Mouse (Mus musculus) megakaryocyte, embryonic 14.5 days (primary cell): ENCODE measurements around the gene Nav1. TPM values are rescaled to one million over a fixed set of nuclear protein-coding genes. Genes with fewer than 3 reads are reported as not detected.

ENCODE experiments used
- H3K27me3 ChIP-seq: replicated peaks from 2 replicates; pipeline ENCODE3; 2012; ENCODE audit warnings: inconsistent platforms
- H3K36me3 ChIP-seq: replicated peaks from 2 replicates; pipeline ENCODE3; 2012; ENCODE audit warnings: low read length, inconsistent platforms, mixed read lengths
- H3K4me1 ChIP-seq: 2 replicates; pipeline ENCODE4 v1.6.1; 2012; ENCODE audit warnings: inconsistent platforms
- H3K4me3 ChIP-seq: replicated peaks from 2 replicates; pipeline ENCODE3; 2012; ENCODE audit warnings: moderate library complexity, mild to moderate bottlenecking, inconsistent platforms
- H3K9me3 ChIP-seq: 2 replicates; pipeline ENCODE4 v1.6.1; 2012; ENCODE audit warnings: inconsistent platforms
- FLI1 ChIP-seq: IDR thresholded peaks from 2 replicates; pipeline ENCODE4 v1.6.1; 2012; ENCODE audit warnings: low read length, inconsistent platforms, mixed read lengths
- GATA1 ChIP-seq: IDR thresholded peaks from 3 replicates; pipeline ENCODE4 v1.6.1; 2012; ENCODE audit warnings: mixed read lengths, low read length, inconsistent platforms, borderline replicate concordance
- polyA plus RNA-seq: library from polyadenylated mRNA; stranded (reverse); fragments of >175 nt; gene quantifications from 2 replicates; pipeline ENCODE4 v1.2.3, GENCODE M21; 2012; ENCODE audit warnings: low replicate concordance; ENCODE audit not compliant: insufficient read depth

Nav1 gene
- polyA plus RNA-seq, 1 experiment: 13.4 TPM

GRCm38 (mm10) chr1:135603121-135603870 is 3.8 kb downstream of the Nav1 start:
- TF ChIP-seq FLI1 (no peak), GATA1 (no peak)
- Histone ChIP-seq H3K4me3 (no peak overlapping the region), H3K27me3 (no peaks in the 10 kb centered on the region), H3K9me3 (no peaks in the 10 kb centered on the region), H3K36me3 (peaks cover 96% of the 10 kb centered on the region), H3K4me1 (peaks cover 20% of the 10 kb centered on the region)

GRCm38 (mm10) chr1:135600023-135601005 is 6.8 kb downstream of the Nav1 start:
- Histone ChIP-seq H3K4me1 (peaks cover 19% of the 10 kb centered on the region), H3K4me3 (no peak overlapping the region), H3K36me3 (peaks cover 97% of the 10 kb centered on the region), H3K9me3 (no peaks in the 10 kb centered on the region), H3K27me3 (no peaks in the 10 kb centered on the region)
- TF ChIP-seq FLI1 (no peak), GATA1 (no peak)

GRCm38 (mm10) chr1:135598251-135598879 is 8.7 kb downstream of the Nav1 start:
- no peaks in the 10 kb centered on the region for H3K9me3 ChIP-seq
- peaks cover 93% of the 10 kb centered on the region for H3K36me3 ChIP-seq
- peaks cover 21% of the 10 kb centered on the region for H3K4me1 ChIP-seq
- no peaks in the 10 kb centered on the region for H3K27me3 ChIP-seq
- no peak overlapping the region for H3K4me3 ChIP-seq
- TF ChIP-seq GATA1 (no peak), FLI1 (no peak)

GRCm38 (mm10) chr1:135594279-135594903 is 12.7 kb downstream of the Nav1 start:
- no peaks in the 10 kb centered on the region for H3K27me3 ChIP-seq
- peaks cover 35% of the 10 kb centered on the region for H3K4me1 ChIP-seq
- peaks cover 87% of the 10 kb centered on the region for H3K36me3 ChIP-seq
- H3K4me3 ChIP-seq: no peak overlapping the region
- no peaks in the 10 kb centered on the region for H3K9me3 ChIP-seq
- no peak for TF ChIP-seq FLI1

GRCm38 (mm10) chr1:135593560-135594278 is 13.4 kb downstream of the Nav1 start:
- no peaks in the 10 kb centered on the region for H3K9me3 ChIP-seq
- H3K4me3 ChIP-seq: no peak overlapping the region
- no peaks in the 10 kb centered on the region for H3K27me3 ChIP-seq
- peaks cover 37% of the 10 kb centered on the region for H3K4me1 ChIP-seq
- TF ChIP-seq FLI1: no peak
- TF ChIP-seq GATA1: no peak
- H3K36me3 ChIP-seq: peaks cover 86% of the 10 kb centered on the region

- Histone ChIP-seq H3K27me3 (no peaks in the 10 kb centered on the region), H3K9me3 (no peaks in the 10 kb centered on the region), H3K4me1 (peaks cover 60% of the 10 kb centered on the region), H3K36me3 (peaks cover 65% of the 10 kb centered on the region), H3K4me3 (no peak overlapping the region)
- TF ChIP-seq FLI1 (no peak), GATA1 (no peak)
These were observed 16.3 kb downstream of the Nav1 start for GRCm38 (mm10) chr1:135590776-135591175.

GRCm38 (mm10) chr1:135588973-135589372 is 18.1 kb downstream of the Nav1 start:
- Histone ChIP-seq H3K36me3 (peaks cover 61% of the 10 kb centered on the region), H3K4me1 (peaks cover 60% of the 10 kb centered on the region), H3K9me3 (no peaks in the 10 kb centered on the region), H3K27me3 (peaks cover 4% of the 10 kb centered on the region), H3K4me3 (no peak overlapping the region)
- TF ChIP-seq FLI1 (no peak), GATA1 (no peak)

- Histone ChIP-seq H3K9me3 (no peaks in the 10 kb centered on the region), H3K27me3 (peaks cover 4% of the 10 kb centered on the region), H3K36me3 (peaks cover 66% of the 10 kb centered on the region), H3K4me3 (peak overlapping the region; percentile 24), H3K4me1 (peaks cover 43% of the 10 kb centered on the region)
- TF ChIP-seq GATA1 (no peak), FLI1 (no peak)
These were observed 20.2 kb downstream of the Nav1 start for GRCm38 (mm10) chr1:135586903-135587302.

GRCm38 (mm10) chr1:135585573-135585972 is 21.5 kb downstream of the Nav1 start:
- Histone ChIP-seq H3K4me3 (peak overlapping the region; percentile 88), H3K27me3 (peaks cover 4% of the 10 kb centered on the region), H3K4me1 (peaks cover 46% of the 10 kb centered on the region)

More at GRCm38 (mm10) chr1:135585573-135585972, 21.5 kb downstream of the Nav1 start:
- TF ChIP-seq FLI1: no peak
- no peak for TF ChIP-seq GATA1
- peaks cover 66% of the 10 kb centered on the region for H3K36me3 ChIP-seq
- no peaks in the 10 kb centered on the region for H3K9me3 ChIP-seq
